Mouse (Mus musculus): ENCODE data around the gene Skint4. TPM values are rescaled to one million over a fixed set of nuclear protein-coding genes. Genes with fewer than 3 reads are reported as not detected.

Gene Skint4
- not detected for total RNA-seq (2021)

DNA sequence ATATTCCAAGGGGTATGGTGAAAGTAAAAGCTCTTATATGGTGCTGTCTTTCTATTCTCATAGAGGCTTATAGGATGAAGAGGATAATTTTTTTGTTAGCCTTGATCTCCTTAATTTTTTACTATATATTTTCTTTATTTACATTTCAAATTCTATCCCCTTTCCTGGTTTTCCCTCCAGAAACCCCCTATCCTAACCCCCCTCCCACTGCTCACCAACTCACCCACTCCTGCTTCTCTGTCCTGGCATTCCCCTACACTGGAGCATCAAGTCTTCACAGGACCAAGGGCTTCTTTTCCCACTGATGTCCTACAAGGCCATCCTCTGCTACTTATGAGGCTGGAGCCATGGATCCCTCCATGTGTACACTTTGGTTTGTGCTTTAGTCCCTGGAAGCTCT is at the start of gene Skint4:
Gene Skint4, plus strand, starts transcription at position 301 of the 400 bp plus-strand sequence.
- no peak for DNase-seq
- intact Hi-C loops (cut with DNase I), result no loop called here

Other genes starting within 250 kb of the Skint4 start
- gene Slc5a9, start 169.1 kb upstream of the Skint4 start, total RNA-seq (2021), result not detected
- gene Skint8, start 152.6 kb upstream of the Skint4 start, total RNA-seq (2021), result not detected
- gene Skint7, start 99.1 kb upstream of the Skint4 start, total RNA-seq (2021), result not detected
- not detected for gene Skint1, start 65.7 kb upstream of the Skint4 start, total RNA-seq (2021)
- gene Skint3, start 160.2 kb downstream of the Skint4 start, total RNA-seq (2021), result under 1 TPM in 1 of 2 experiments, not detected in 1; 0.10 TPM